Mouse (Mus musculus) intestine, embryonic 14.5 days (tissue): ENCODE results near the gene Ppp1r18. TPM values are rescaled to one million over a fixed set of nuclear protein-coding genes. Genes with fewer than 3 reads are reported as not detected.

Experiments used
- ATAC-seq: fragments of 200-750 bp; cut with Nextera tagmentation; replicated peaks from 2 replicates; pipeline ENCODE4 v1.8.0; 2017; ENCODE audit warnings: low read depth, moderate number of reproducible peaks, moderate TSS enrichment, moderate library complexity; ENCODE audit not compliant: low FRiP score, low TSS enrichment
- DNase-seq: peaks from one replicate; pipeline ENCODE4 v3.0.0-alpha.2; 2018; ENCODE audit warnings: low spot score
- H3K27ac ChIP-seq: fragments of 300-500 bp; sonication (generic); 2 replicates; pipeline ENCODE4 v1.5.1; 2014; ENCODE audit warnings: low read depth, mild to moderate bottlenecking, control low read depth
- H3K27me3 ChIP-seq: fragments of 300-500 bp; sonication (generic); replicated peaks from 2 replicates; pipeline ENCODE4 v1.6.1; 2014; ENCODE audit warnings: low read length, control low read depth; ENCODE audit not compliant: control insufficient read depth, insufficient read depth
- H3K36me3 ChIP-seq: fragments of 300-500 bp; sonication (generic); 2 replicates; pipeline ENCODE4 v1.6.1; 2014; ENCODE audit warnings: low read length, control low read depth; ENCODE audit not compliant: control insufficient read depth, insufficient read depth
- H3K4me1 ChIP-seq: fragments of 300-500 bp; sonication (generic); replicated peaks from 2 replicates; pipeline ENCODE4 v1.6.1; 2014; ENCODE audit warnings: low read length, control low read depth, mixed read lengths; ENCODE audit not compliant: control insufficient read depth, insufficient read depth
- H3K4me2 ChIP-seq: fragments of 300-500 bp; sonication (generic); 2 replicates; pipeline ENCODE4 v1.6.1; 2014; ENCODE audit warnings: low read length
- H3K4me3 ChIP-seq: fragments of 300-500 bp; sonication (generic); 2 replicates; pipeline ENCODE4 v1.5.1; 2014; ENCODE audit warnings: low read depth, low read length, control low read depth, mixed read lengths
- H3K9ac ChIP-seq: fragments of 300-500 bp; sonication (generic); 2 replicates; pipeline ENCODE4 v1.6.1; 2014; ENCODE audit warnings: mild to moderate bottlenecking, low read length
- H3K9me3 ChIP-seq: fragments of 300-500 bp; sonication (generic); 2 replicates; pipeline ENCODE4 v1.6.1; 2016; ENCODE audit warnings: low read length, control low read depth; ENCODE audit not compliant: control insufficient read depth
- WGBS: fragments of 180-500 bp; shearing (Covaris S2); extraction: QIAGEN DNeasy Blood & Tissue Kit; methylation state at CpG from one replicate; pipeline ENCODE4 v1.1.7; 2014; 5-methylcytosine and 5-hydroxymethylcytosine counted together
- polyA plus RNA-seq: library from polyadenylated mRNA; unstranded; fragments of >200 nt; fragmentation: Nextera tagmentation; extraction: Ambion mirVana; gene quantifications from 2 replicates; pipeline ENCODE4 v1.2.1, GENCODE M21; 2014

The Ppp1r18 gene
- polyA plus RNA-seq, 1 experiment from 2014 or later, result 23.2 TPM

DNA sequence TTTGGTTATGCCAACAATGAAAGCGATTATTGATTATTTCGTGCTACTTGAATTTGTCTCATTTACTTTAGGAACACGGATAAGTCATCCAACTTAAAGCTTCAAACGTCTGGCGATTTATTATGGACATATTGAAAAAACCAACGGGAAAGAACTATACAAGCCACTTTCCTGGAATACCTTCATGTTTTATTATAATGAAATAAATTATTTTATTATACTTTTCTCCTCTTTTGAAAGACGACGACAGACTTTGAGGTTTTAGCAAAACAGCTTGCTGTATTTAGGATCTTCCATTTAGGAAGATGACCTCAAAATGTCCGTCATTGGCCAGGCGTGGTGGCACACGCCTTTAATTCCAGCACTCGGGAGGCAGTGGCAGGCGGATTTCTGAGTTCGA is 24.8 kb upstream of the Ppp1r18 start:
- peak overlapping the region; percentile 34; the same call in 1 of the 2 replicates for H3K27ac ChIP-seq
- H3K36me3 ChIP-seq, result peaks cover 27% of the 10 kb centered on the region
- no peaks in the 10 kb centered on the region for H3K27me3 ChIP-seq
- peak overlapping the region; percentile 70 for H3K4me2 ChIP-seq
- no peak for DNase-seq
- peak overlapping the region; percentile 35; the same call in 1 of the 2 replicates for H3K9ac ChIP-seq
- no peaks in the 10 kb centered on the region for H3K9me3 ChIP-seq
- no peak for ATAC-seq
- peaks cover 14% of the 10 kb centered on the region for H3K4me1 ChIP-seq
- WGBS, result 52% methylated on average over 14 of the region's 14 CpGs
- peak overlapping the region; percentile 40 for H3K4me3 ChIP-seq

GRCm38 (mm10) chr17:35841076-35841950 is 24.1 kb upstream of the Ppp1r18 start, which contains the start of gene Mdc1:
TSS of gene Mdc1 (plus strand) at chr17:35841515.
- WGBS, result under 1% methylated on average over 59 of the region's 59 CpGs
- Histone ChIP-seq H3K4me3 (peak within 1 kb of the TSS; percentile 40), H3K27ac (peak within 1 kb of the TSS; percentile 66), H3K4me1 (peaks cover 9% of the 10 kb centered on the region), H3K4me2 (peak within 1 kb of the TSS; percentile 70), H3K27me3 (no peaks in the 10 kb centered on the region), H3K36me3 (peaks cover 27% of the 10 kb centered on the region), H3K9me3 (no peaks in the 10 kb centered on the region), H3K9ac (peak within 1 kb of the TSS; percentile 75)
- DNase-seq, result peak; percentile 98
- peak; percentile 86 for ATAC-seq

DNA sequence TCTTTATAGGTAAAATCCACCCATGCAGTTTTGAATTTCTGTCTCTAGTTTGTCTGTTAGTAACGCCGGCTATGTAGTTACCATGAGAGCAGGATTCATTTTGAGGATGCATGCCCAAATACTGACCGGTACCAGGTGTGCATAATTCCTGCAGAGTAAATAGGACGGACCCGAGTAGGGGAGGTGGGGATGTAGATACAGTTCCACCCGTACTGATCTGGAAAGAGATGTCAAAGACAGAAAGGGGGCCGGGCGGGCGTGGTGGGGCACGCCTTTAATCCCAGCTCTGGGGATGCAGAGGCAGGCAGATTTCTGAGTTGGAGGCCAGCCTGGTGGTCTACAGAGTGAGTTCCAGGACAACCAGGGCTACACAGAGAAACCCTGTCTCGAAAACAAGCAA is 23.4 kb upstream of the Ppp1r18 start:
- Histone ChIP-seq H3K9me3 (no peaks in the 10 kb centered on the region), H3K4me2 (peak overlapping the region; percentile 70), H3K36me3 (peaks cover 30% of the 10 kb centered on the region), H3K27me3 (no peaks in the 10 kb centered on the region), H3K4me3 (peak overlapping the region; percentile 40), H3K27ac (peak overlapping the region; percentile 66), H3K9ac (peak overlapping the region; percentile 75), H3K4me1 (peaks cover 9% of the 10 kb centered on the region)
- DNase-seq (no peak), ATAC-seq (no peak)
- 16% methylated on average over 11 of the region's 11 CpGs for WGBS

DNA sequence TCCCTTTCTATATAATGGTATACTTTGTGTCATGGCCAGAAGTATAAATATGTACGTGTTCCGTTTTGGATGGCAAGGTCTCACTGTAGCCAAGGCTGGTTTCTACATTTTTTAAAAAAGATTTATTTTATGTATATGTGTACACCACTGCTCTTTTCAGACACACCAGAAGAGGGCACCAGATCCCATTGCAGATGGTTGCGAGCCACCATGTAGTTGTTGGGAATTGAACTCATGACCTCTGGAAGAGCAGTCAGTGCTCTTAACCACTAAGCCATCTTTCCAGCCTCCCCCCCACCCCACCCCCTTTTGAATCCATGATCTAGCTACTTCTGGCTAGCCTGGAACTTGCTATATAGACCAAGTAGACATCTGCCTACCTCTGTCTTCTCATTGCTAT is 21.9 kb upstream of the Ppp1r18 start:
- H3K4me1 ChIP-seq, result peaks cover 9% of the 10 kb centered on the region
- no peak overlapping the region for H3K4me3 ChIP-seq
- H3K27ac ChIP-seq, result no peak overlapping the region
- H3K9ac ChIP-seq, result no peak overlapping the region
- ATAC-seq (no peak), DNase-seq (no peak)
- H3K27me3 ChIP-seq, result no peaks in the 10 kb centered on the region
- 92% methylated on average over 3 of the region's 3 CpGs for WGBS
- H3K9me3 ChIP-seq, result no peaks in the 10 kb centered on the region
- no peak overlapping the region for H3K4me2 ChIP-seq
- peaks cover 45% of the 10 kb centered on the region for H3K36me3 ChIP-seq

GRCm38 (mm10) chr17:35848112-35848511 is 17.3 kb upstream of the Ppp1r18 start:
- DNase-seq (no peak), ATAC-seq (no peak)
- Histone ChIP-seq H3K9ac (no peak overlapping the region), H3K36me3 (peaks cover 89% of the 10 kb centered on the region), H3K27ac (no peak overlapping the region), H3K4me2 (no peak overlapping the region), H3K4me3 (no peak overlapping the region), H3K9me3 (no peaks in the 10 kb centered on the region), H3K27me3 (no peaks in the 10 kb centered on the region), H3K4me1 (no peaks in the 10 kb centered on the region)
- WGBS, result 65% methylated on average over 1 of the region's 1 CpGs

- WGBS, result 91% methylated on average over 3 of the region's 3 CpGs
- Histone ChIP-seq H3K4me3 (no peak overlapping the region), H3K4me1 (no peaks in the 10 kb centered on the region), H3K4me2 (no peak overlapping the region), H3K27ac (no peak overlapping the region), H3K27me3 (no peaks in the 10 kb centered on the region), H3K36me3 (peaks cover 91% of the 10 kb centered on the region), H3K9me3 (no peaks in the 10 kb centered on the region), H3K9ac (no peak overlapping the region)
- no peak for ATAC-seq
- no peak for DNase-seq
These were observed 14.4 kb upstream of the Ppp1r18 start for GRCm38 (mm10) chr17:35850974-35851373.

GRCm38 (mm10) chr17:35859371-35859770 is 6.0 kb upstream of the Ppp1r18 start:
- no peak overlapping the region for H3K9ac ChIP-seq
- H3K4me1 ChIP-seq, result peaks cover 6% of the 10 kb centered on the region
- no peak overlapping the region for H3K4me2 ChIP-seq
- no peak for DNase-seq
- no peak overlapping the region for H3K4me3 ChIP-seq
- no peaks in the 10 kb centered on the region for H3K9me3 ChIP-seq
- ATAC-seq, result no peak
- H3K36me3 ChIP-seq, result peaks cover 30% of the 10 kb centered on the region
- WGBS, result 89% methylated on average over 1 of the region's 1 CpGs
- no peaks in the 10 kb centered on the region for H3K27me3 ChIP-seq
- no peak overlapping the region for H3K27ac ChIP-seq

DNA sequence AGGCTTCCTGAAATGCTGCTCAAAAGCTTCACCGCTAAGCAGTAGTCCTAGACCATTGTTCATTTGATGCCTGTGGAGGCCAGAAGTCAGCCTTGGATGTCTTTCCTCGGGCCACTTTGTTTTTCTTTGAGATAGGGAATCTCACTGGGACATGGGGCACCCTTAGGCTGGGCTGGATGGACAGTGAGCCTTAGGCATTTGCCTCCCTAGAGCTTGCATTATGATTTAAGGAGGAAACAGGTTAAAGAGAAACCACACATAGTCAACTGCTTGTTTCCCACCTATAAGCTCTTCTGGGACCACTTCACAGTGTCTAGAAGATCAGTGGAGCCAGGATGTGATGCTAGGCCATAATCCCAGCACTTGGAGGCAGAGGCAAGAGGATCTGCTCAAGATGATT is 5.6 kb upstream of the Ppp1r18 start:
- no peak overlapping the region for H3K27ac ChIP-seq
- WGBS, result 71% methylated on average over 2 of the region's 2 CpGs
- H3K4me3 ChIP-seq, result no peak overlapping the region
- H3K4me1 ChIP-seq, result peaks cover 11% of the 10 kb centered on the region
- no peak overlapping the region for H3K9ac ChIP-seq
- no peak overlapping the region for H3K4me2 ChIP-seq
- no peaks in the 10 kb centered on the region for H3K27me3 ChIP-seq
- DNase-seq, result no peak
- no peaks in the 10 kb centered on the region for H3K9me3 ChIP-seq
- no peak for ATAC-seq
- peaks cover 25% of the 10 kb centered on the region for H3K36me3 ChIP-seq

GRCm38 (mm10) chr17:35860831-35861197 is 4.6 kb upstream of the Ppp1r18 start:
- Histone ChIP-seq H3K9me3 (no peaks in the 10 kb centered on the region), H3K4me1 (peaks cover 15% of the 10 kb centered on the region), H3K4me2 (peak overlapping the region; percentile 59), H3K27me3 (no peaks in the 10 kb centered on the region), H3K4me3 (peak overlapping the region; percentile 83), H3K36me3 (peaks cover 21% of the 10 kb centered on the region), H3K9ac (peak overlapping the region; percentile 67), H3K27ac (peak overlapping the region; percentile 89; the same call in 1 of the 2 replicates)
- ATAC-seq, result no peak
- 6% methylated on average over 12 of the region's 12 CpGs for WGBS
- DNase-seq, result no peak
